Mouse (Mus musculus) bone marrow, adult 2 months (tissue): ENCODE measurements at regions not wholly inside any gene's neighbourhood (a gene's known extent, or its start where the extent isn't known, plus 50 kb on each side); places are given as distances from the start of the nearest gene placed in this dataset.

Experiments
- CTCF ChIP-seq: fragments of 200-500 bp; IDR thresholded peaks from 2 replicates; pipeline ENCODE4 v1.5.1; 2011; ENCODE audit warnings: low read length, control low read depth; ENCODE audit not compliant: control insufficient read depth, insufficient read depth
- POLR2A ChIP-seq: fragments of 200-500 bp; IDR thresholded peaks from 2 replicates; pipeline ENCODE4 v1.6.1; 2011; ENCODE audit warnings: low read depth, mild to moderate bottlenecking, control low read depth, low read length, borderline replicate concordance; ENCODE audit not compliant: control insufficient read depth

DNA sequence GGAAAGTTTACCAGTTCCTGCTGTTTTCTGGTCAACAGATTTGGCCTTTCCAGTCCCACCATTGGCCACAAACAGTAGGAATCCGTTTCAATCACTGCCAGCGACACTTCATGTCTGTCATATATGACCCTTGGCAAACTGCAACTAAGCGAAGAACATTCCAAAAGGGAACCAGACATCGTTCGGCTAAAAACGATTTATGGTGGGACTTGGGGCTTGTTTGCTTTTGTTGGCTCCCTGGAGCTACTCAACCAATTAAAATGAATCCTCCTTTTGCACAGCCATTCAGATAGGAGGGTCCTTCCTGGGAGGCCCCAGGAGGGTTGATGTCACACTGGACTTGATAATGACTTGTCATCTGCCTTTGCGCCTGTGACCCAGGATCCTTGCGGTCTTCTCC lies 490.9 kb upstream of the Etaa1 start:
- TF ChIP-seq POLR2A (no peak), CTCF (no peak)
